Mouse (Mus musculus): ENCODE data around the gene Ncstn.
A peak's percentile ranks its signal among the peaks of the same experiment; 100 is the strongest.

The Ncstn gene

DNA sequence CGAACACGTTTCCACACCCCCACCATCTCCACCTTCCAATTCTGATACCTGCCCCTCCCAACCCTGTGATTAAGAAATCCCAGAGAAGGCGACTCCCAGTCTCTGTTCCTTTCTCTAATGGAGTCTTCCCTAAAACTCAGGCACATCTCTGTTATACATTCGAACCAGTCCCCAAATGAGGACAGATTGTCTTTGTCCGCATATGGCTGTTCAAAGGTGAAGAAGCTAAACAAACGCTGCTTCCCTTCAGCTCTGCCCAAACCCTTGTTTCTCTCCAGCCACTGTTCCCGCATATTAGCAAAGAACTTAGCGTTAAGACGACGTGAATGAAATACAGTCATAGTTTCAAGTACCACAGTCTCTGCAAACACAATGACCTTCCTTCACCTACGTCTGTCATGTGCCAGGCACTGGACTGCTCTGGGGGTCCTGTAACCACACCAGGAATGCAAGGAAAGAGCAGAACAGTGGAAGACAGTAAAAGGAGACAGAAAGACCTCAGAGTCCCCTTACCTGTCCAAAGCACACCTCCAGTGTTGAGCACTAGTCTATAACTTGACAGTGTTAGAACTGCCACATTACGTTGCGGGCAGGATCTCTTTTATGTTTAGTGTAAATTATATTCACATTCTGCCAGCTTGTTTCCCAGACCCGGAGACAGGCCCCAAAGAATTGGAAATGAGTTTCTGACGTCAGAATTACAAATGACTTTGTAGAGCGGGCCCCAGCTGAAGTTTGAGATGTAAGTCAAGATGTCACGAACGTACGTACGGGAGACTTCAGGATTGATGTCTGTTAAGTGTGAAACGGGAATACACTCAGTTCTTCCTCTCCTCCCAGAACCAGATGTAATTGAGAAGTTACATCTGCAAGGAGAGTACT lies 54.0 kb downstream of the Ncstn start, which contains the start of gene Vangl2:
Gene Vangl2, minus strand, starts transcription at position 51 of the 882 bp plus-strand sequence.
- Histone ChIP-seq H3K4me3 (replicated peaks; ENCODE audit: low read length) (peak within 1 kb of the TSS; percentile 61), H3K4me1 (replicated peaks; ENCODE audit: low read depth, low read length) (peaks cover 39% of the 10 kb centered on the region), H3K36me3 (ENCODE audit: insufficient read depth, low read length) (no peaks in the 10 kb centered on the region), H3K27me3 (ENCODE audit: insufficient read depth, low read length) (peaks cover 24% of the 10 kb centered on the region), H3K9me3 (ENCODE audit: low read length) (no peaks in the 10 kb centered on the region)
- TF ChIP-seq NANOG (IDR thresholded peaks at IDR 0.05; ENCODE audit: borderline replicate concordance, low read length) (no peak), CTCF (conservative IDR thresholded peaks at IDR 0.05; ENCODE audit: low read length) (no peak), POU5F1 (IDR thresholded peaks at IDR 0.05; ENCODE audit: borderline replicate concordance, low read length) (no peak)

DNA sequence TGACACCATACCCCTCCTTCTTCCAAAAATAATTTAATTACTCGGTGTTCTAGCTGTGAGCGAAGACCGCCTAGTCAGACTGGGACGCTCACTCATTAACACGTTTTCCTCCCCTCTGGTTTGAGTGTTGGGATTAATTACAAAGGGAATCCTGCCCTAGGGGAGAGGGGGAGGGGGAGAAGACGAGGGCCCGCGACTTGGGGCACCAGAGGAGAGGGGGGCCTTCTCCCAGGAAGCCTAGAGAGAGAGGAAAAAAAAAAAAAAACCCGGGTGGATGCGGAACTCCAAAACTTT lies 54.8 kb downstream of the Ncstn start:
- Histone ChIP-seq H3K4me1 (replicated peaks; ENCODE audit: low read depth, low read length) (peaks cover 47% of the 10 kb centered on the region), H3K27me3 (ENCODE audit: insufficient read depth, low read length) (peaks cover 24% of the 10 kb centered on the region), H3K9me3 (ENCODE audit: low read length) (no peaks in the 10 kb centered on the region), H3K4me3 (replicated peaks; ENCODE audit: low read length) (peak overlapping the region; percentile 61), H3K36me3 (ENCODE audit: insufficient read depth, low read length) (no peaks in the 10 kb centered on the region)
- TF ChIP-seq CTCF (conservative IDR thresholded peaks at IDR 0.05; ENCODE audit: low read length) (no peak), POU5F1 (IDR thresholded peaks at IDR 0.05; ENCODE audit: borderline replicate concordance, low read length) (no peak), NANOG (IDR thresholded peaks at IDR 0.05; ENCODE audit: borderline replicate concordance, low read length) (no peak)

DNA sequence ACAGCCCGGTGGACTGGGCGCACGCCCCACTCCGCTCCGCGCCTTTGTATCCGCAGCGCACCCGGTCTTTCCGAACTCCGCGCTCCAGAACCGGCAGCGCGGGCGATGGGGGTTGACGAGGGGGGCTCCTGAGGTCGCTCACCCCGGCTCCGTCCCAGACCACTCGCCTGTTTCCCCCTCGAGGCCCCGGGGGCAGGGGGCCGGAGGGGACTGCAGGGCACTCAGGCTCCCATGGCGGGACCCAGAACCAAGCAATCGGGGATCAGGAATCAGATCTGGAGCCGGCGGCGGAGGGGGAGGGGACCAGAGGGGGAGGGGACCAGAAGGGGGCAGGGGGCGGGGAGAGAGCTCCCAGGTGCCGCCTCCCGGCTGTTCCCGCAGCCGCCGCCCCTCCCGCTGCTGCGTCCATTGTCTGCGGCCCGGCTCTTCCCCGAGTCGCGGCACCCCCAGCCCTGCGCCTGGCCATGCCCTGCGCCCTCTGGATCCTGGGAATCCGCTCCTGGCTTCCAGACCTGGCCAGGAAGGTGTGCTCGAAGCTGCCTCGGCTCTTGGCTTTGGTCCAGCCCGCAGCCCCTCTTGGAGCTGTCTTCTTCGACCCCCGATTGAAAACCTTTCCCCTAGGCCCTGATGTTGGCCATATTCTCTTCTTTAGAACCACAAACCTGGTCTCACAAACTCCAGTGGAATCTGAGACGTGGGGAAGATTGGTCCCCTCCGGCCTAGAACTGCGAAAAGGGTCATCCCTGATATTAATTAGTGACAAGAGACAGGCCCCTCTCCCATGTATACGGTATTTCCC lies 55.4 kb downstream of the Ncstn start:
- H3K4me1 ChIP-seq (replicated peaks; ENCODE audit: low read depth, low read length), result peaks cover 52% of the 10 kb centered on the region
- peaks cover 24% of the 10 kb centered on the region for H3K27me3 ChIP-seq (ENCODE audit: insufficient read depth, low read length)
- no peak for TF ChIP-seq NANOG (IDR thresholded peaks at IDR 0.05; ENCODE audit: borderline replicate concordance, low read length)
- no peak for TF ChIP-seq POU5F1 (IDR thresholded peaks at IDR 0.05; ENCODE audit: borderline replicate concordance, low read length)
- TF ChIP-seq CTCF (conservative IDR thresholded peaks at IDR 0.05; ENCODE audit: low read length), result no peak
- H3K4me3 ChIP-seq (replicated peaks; ENCODE audit: low read length), result peak overlapping the region; percentile 97
- H3K9me3 ChIP-seq (ENCODE audit: low read length), result no peaks in the 10 kb centered on the region
- no peaks in the 10 kb centered on the region; the same call in 1 of the 2 replicates for H3K36me3 ChIP-seq (ENCODE audit: insufficient read depth, low read length)

- no peaks in the 10 kb centered on the region; the same call in 1 of the 2 replicates for H3K36me3 ChIP-seq (ENCODE audit: insufficient read depth, low read length)
- peak overlapping the region; percentile 97 for H3K4me3 ChIP-seq (replicated peaks; ENCODE audit: low read length)
- no peaks in the 10 kb centered on the region for H3K9me3 ChIP-seq (ENCODE audit: low read length)
- peaks cover 58% of the 10 kb centered on the region for H3K4me1 ChIP-seq (replicated peaks; ENCODE audit: low read depth, low read length)
- TF ChIP-seq CTCF (conservative IDR thresholded peaks at IDR 0.05; ENCODE audit: low read length), result no peak
- TF ChIP-seq NANOG (IDR thresholded peaks at IDR 0.05; ENCODE audit: borderline replicate concordance, low read length), result no peak
- TF ChIP-seq POU5F1 (IDR thresholded peaks at IDR 0.05; ENCODE audit: borderline replicate concordance, low read length), result no peak
- H3K27me3 ChIP-seq (ENCODE audit: insufficient read depth, low read length), result peaks cover 24% of the 10 kb centered on the region
Measured at GRCm38 (mm10) chr1:172026201-172026901, 56.2 kb downstream of the Ncstn start.

DNA sequence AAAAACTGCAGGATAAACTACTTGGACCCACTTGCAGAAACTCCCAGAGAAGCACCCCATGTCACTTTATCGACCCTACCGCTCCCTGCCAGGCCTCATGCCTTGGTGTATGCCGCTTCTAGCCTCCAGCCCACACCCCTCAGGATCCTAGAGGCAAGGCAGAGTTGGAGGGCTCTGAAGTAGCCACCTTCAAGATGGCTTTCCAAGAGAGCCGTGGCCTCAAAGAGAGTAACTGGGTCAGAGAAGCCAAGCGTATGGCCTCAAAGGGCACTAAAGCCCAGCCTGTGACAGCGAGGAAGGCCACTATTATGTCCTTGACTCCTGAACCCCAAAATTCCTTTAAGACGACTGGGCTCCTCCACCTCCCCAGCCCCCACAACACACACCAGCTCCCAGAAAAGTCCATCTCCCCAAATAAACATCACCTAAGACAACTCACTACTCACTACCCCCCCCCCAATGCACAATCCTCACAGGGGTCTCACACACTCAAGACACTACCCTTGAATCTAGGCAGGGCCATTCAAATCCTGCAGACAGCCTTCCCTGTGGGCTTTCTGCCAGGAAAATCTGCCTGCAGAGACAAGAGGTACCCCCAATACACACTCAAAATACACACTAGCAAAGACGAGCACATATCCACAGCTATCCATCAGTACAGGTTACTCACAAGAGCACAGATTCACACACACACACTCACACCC lies 57.2 kb downstream of the Ncstn start:
- Histone ChIP-seq H3K9me3 (ENCODE audit: low read length) (no peaks in the 10 kb centered on the region), H3K4me1 (replicated peaks; ENCODE audit: low read depth, low read length) (peaks cover 66% of the 10 kb centered on the region), H3K4me3 (replicated peaks; ENCODE audit: low read length) (0 out of 2 replicates have a peak overlapping the region, but pooled peaks have one; percentile 17), H3K27me3 (ENCODE audit: insufficient read depth, low read length) (peaks cover 24% of the 10 kb centered on the region), H3K36me3 (ENCODE audit: insufficient read depth, low read length) (no peaks in the 10 kb centered on the region; the same call in 1 of the 2 replicates)
- TF ChIP-seq NANOG (IDR thresholded peaks at IDR 0.05; ENCODE audit: borderline replicate concordance, low read length) (no peak), CTCF (conservative IDR thresholded peaks at IDR 0.05; ENCODE audit: low read length) (no peak), POU5F1 (IDR thresholded peaks at IDR 0.05; ENCODE audit: borderline replicate concordance, low read length) (no peak)

DNA sequence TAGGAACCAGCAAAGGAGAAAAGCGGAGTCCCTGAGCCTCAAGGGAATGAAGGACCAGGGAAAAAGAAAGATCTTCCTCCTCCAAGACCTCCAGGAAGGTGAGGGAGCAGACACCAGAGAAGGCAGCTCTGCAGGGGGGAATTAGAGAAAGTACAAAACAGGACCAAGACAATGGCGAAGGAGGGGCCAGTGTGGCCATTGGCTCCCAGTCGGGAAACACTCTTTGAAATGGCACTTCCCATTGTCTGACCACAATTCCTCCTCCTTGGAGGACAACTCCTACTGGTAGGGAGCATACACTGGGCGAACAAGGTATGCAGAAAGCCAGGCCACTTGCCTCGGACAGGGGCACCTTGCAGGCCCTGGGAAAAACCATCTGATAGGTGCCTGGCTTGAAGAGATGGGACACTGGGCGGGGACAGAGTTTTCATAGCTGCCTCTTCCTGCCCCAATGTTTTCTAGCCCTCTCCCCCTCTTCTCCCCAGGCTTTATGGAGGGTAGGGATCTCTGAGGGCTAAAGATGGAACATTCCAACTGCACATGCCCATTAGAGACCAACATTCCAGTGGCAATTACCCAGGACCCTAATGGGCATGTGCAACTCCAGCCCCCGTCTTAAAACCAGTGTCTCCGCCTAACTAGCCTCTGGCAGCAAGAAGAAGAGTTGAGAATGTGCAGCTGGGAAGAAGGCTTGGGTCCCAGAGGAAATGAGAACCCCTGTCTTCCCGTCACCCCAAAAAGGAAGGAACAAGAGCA lies 58.3 kb downstream of the Ncstn start:
- H3K36me3 ChIP-seq (ENCODE audit: insufficient read depth, low read length), result no peaks in the 10 kb centered on the region; the same call in 1 of the 2 replicates
- peak overlapping the region; percentile 41 for H3K4me3 ChIP-seq (replicated peaks; ENCODE audit: low read length)
- H3K4me1 ChIP-seq (replicated peaks; ENCODE audit: low read depth, low read length), result peaks cover 76% of the 10 kb centered on the region
- peaks cover 15% of the 10 kb centered on the region for H3K27me3 ChIP-seq (ENCODE audit: insufficient read depth, low read length)
- no peak for TF ChIP-seq POU5F1 (IDR thresholded peaks at IDR 0.05; ENCODE audit: borderline replicate concordance, low read length)
- TF ChIP-seq CTCF (conservative IDR thresholded peaks at IDR 0.05; ENCODE audit: low read length), result no peak
- TF ChIP-seq NANOG (IDR thresholded peaks at IDR 0.05; ENCODE audit: borderline replicate concordance, low read length), result no peak
- no peaks in the 10 kb centered on the region for H3K9me3 ChIP-seq (ENCODE audit: low read length)

- Histone ChIP-seq H3K4me3 (replicated peaks; ENCODE audit: low read length) (no peak overlapping the region), H3K36me3 (ENCODE audit: insufficient read depth, low read length) (peaks cover 11% of the 10 kb centered on the region), H3K27me3 (ENCODE audit: insufficient read depth, low read length) (no peaks in the 10 kb centered on the region), H3K4me1 (replicated peaks; ENCODE audit: low read depth, low read length) (peaks cover 93% of the 10 kb centered on the region), H3K9me3 (ENCODE audit: low read length) (no peaks in the 10 kb centered on the region)
- TF ChIP-seq CTCF (conservative IDR thresholded peaks at IDR 0.05; ENCODE audit: low read length) (no peak), NANOG (IDR thresholded peaks at IDR 0.05; ENCODE audit: borderline replicate concordance, low read length) (no peak), POU5F1 (IDR thresholded peaks at IDR 0.05; ENCODE audit: borderline replicate concordance, low read length) (no peak)
Measured at GRCm38 (mm10) chr1:172019863-172020521, 62.6 kb downstream of the Ncstn start.
